Mouse (Mus musculus): ENCODE data around the gene Ddc.

GRCm38 (mm10) chr11:11829161-11830000 lies 68.6 kb downstream of the Ddc start:
- no peak for TF ChIP-seq CTCF (IDR thresholded peaks at IDR 0.05; ENCODE audit: low read depth, low read length)
- TF ChIP-seq GATA1 (IDR thresholded peaks at IDR 0.05; ENCODE audit: borderline replicate concordance, low read length), result no peak
- no peak for TF ChIP-seq GATA2 (IDR thresholded peaks at IDR 0.05; ENCODE audit: borderline replicate concordance, low read depth, low read length)
- TF ChIP-seq TAL1 (conservative IDR thresholded peaks at IDR 0.05; ENCODE audit: low read depth, low read length), result no peak
- no peak for TF ChIP-seq POLR2AphosphoS5 (IDR thresholded peaks at IDR 0.05; ENCODE audit: insufficient replicate concordance, low read depth, low read length)
